Mouse (Mus musculus): ENCODE results near the gene Tusc2.

Gene Tusc2

GRCm38 (mm10) chr9:107563029-107563581 lies at the start of gene Tusc2:
Gene Tusc2 (plus strand): TSS chr9:107563255.
- peak; percentile 100 for DNase-seq

DNA sequence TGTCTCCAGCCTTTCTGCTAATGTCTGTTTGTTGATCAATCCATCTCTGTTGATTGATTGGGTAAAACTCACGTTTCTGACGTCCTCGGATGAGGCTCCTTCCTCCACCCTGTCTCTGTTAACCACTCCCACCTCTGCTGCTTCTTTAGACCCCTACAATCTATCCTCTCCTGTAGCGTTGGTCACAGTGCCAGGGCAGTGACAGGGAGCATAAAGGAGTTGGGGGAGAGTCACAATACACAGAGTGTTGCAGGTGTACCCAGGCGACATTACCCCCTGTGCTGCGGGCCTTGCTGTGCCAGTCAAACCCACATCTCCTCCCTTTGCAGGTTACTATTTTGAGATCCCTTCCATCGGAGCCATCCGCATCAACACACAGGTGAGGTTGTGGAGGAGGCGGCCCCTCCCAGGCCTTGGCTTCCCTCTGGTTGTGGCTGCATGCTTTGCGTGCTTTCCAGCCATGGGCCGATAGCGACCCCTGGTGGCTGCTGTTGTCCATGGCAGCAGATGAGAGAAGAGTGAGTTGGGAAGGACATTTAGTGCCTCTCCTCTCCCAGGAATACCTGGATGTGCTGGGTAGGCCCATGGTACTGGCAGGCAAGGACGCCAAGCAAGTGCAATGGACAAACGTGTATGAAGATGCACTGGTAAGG lies 48.6 kb upstream of the Tusc2 start:
- peak; percentile 93 for DNase-seq

GRCm38 (mm10) chr9:107520331-107520730 lies 42.7 kb upstream of the Tusc2 start:
- no peak for DNase-seq

GRCm38 (mm10) chr9:107521190-107521589 lies 41.9 kb upstream of the Tusc2 start:
- DNase-seq = no peak

GRCm38 (mm10) chr9:107521711-107522399 lies 41.2 kb upstream of the Tusc2 start:
- DNase-seq = no peak

GRCm38 (mm10) chr9:107522400-107522711 lies 40.7 kb upstream of the Tusc2 start:
- DNase-seq = no peak

DNA sequence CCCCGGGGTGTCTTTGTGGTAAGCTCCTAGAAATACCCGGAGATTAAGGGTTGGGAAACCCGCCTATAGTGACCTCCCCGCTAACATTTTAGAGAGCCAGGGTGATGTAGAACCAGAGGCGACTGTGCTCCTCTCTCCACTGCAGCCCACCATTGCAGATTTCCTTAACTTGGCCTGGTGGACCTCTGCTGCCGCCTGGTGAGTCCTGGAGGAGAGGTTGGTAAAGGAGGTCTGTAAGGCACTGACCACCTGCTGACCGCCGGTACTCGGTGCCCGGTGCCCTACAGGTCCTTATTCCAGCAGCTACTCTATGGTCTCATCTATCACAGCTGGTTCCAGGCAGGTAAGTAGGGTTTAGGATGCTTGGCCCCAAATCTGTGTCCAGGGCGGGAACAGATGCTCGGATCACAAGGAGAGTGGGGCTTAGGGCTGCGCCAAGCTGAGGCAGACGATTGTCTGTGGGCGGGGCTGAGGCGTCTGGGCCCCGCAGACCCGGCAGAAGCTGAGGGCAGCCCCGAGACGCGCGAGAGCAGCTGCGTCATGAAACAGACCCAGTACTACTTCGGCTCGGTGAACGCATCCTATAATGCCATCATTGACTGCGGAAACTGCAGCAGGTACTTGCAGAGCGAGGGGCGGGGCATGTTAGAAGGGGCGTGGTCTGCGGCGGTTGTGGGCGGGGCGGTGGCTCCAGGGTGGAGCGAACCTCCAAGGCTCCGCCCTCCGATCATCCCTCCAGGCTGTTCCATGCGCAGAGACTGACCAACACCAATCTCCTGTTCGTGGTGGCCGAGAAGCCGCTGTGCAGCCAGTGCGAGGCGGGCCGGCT lies 36.6 kb upstream of the Tusc2 start:
- DNase-seq = peak; percentile 93

DNA sequence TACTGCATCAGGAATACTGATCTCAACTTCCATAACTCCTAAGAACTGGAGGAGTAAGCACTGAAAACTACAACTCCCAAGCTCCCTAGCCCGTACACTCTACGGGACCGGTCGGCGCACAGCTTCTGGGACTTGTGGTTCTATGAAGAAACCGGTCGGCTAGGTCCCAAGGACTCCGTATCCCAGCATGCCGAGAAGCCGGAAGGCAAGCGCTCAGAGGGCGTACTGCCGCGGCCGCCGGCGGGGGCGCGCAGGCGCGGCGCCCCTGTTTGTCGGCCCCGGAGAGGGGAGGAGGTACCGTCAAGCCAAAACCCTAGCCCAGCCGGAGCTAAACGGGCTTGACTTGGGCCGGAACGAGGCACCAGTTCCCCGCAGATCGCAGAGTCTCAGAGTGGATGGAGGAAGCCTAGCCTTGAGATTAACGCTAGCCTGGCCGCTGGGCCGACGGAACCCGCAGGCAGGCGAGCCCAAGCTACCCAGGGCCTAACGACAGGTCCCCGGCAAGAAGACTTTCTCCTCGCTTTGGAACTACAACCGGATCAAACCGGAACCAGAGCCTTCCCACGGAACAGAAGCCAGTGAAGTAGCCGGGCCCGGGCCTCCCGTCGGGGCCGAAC lies 29.2 kb upstream of the Tusc2 start, which contains the start of gene Tmem115:
TSS of gene Tmem115 (plus strand) at position 155 of the 617 bp plus-strand sequence.
- DNase-seq = peak; percentile 100

GRCm38 (mm10) chr9:107534408-107535202 lies 28.4 kb upstream of the Tusc2 start:
- DNase-seq = peak; percentile 96

- peak; percentile 90 for DNase-seq
These were observed 24.8 kb upstream of the Tusc2 start for GRCm38 (mm10) chr9:107538231-107538630.

DNA sequence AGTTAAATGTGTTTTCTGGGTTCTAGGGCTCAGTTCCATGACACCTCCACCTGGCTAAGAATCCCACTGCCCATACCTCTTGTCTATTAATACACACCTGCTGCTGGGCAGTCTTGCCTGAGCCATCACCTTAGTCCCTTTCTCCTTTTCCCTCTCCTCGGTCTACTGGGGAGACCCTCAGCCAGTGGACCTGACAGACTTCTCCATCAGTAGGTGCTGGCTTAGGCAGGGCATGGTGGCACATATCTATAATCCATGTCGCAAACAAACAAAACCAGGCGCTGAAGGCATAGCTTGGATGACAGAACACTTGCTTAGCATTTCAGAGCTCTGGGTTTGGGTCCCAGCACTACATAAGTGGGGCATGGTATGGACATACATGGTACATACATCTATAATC lies 24.3 kb upstream of the Tusc2 start:
- DNase-seq = peak; percentile 92

- DNase-seq = peak; percentile 92
These were observed 23.1 kb upstream of the Tusc2 start for GRCm38 (mm10) chr9:107539940-107540339.

DNA sequence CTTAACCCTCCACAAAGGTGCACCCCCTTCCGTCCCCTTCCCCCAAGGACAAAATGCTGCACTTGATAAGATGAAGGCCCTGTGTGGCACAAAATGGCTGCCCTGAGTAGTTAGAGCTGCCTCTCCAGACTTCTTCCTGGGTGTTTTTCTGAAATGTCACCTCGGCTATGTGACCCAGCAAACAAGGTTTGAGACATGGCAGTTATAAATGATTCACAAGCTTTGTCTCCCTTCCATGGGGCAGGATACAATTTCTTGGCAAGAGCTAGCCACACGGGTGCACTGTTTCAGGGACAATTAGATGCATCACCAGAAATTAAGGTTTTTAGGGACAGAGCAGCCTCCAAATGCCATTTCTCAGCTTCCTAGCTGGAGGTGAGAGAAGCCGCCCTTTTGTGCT lies 22.6 kb upstream of the Tusc2 start:
- peak; percentile 89 for DNase-seq

GRCm38 (mm10) chr9:107541005-107541404 lies 22.1 kb upstream of the Tusc2 start:
- peak; percentile 93 for DNase-seq

DNA sequence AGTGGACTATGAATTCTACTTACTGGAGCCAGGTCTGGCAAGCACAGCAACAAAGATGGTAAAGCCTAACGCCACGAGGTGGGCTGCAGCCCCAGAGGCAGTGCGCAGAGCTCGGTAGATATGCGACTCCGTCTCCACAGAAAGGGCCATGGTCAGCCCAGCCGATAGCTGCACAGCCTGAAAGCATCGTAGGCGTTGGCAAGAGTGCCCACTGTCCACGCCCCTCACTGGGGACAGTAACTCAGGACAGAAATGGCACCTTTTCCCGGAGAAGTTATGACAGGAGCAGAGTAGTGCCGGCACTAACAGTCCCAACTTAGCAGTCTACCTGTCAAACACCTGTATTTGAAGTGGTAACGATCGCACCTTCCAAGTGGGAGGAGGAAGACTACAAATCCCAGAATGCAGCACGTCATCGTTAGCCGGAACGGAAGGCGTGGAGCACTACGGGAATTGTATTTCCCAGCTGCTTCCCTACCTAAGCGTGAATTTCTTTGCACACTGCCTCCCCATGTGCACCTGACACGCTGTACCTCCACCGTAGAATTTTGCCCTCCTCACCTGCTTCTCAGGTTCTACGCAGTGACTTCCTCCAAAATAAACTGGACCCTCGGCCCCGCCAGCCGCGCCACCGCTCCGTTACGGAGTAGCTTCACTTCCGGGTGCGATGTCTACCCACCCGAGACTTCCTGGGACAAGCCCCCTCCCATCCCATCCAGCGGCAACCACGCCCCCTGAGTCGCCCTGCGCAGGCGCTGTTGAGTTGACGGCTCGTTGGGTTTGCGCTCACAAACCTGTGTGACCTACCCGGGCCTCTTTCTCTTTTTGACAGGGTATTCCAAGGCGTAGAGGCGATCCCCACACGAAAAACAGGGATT lies 21.3 kb upstream of the Tusc2 start, which contains the start of the genes Cyb561d2 and Nprl2:
TSS of gene Cyb561d2 (minus strand) at position 720 of the 878 bp plus-strand sequence.
TSS of gene Nprl2 (plus strand) at position 753 of the 878 bp plus-strand sequence.
- DNase-seq = peak; percentile 99

DNA sequence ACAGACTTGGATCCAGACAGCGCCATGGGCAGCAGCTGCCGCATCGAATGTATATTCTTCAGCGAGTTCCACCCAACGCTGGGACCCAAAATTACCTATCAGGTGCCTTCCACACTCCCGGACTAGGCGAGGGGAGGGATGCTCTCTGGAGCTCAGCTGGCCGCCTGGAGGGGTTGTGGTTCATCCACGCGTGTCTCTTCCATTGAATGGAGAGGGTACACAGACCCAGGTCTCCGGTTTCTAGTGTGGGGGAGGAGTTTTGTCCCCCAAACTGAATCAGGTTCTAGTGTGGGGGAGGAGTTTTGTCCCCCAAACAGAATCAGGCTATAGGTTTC lies 20.7 kb upstream of the Tusc2 start:
- DNase-seq = no peak

GRCm38 (mm10) chr9:107542721-107543120 lies 20.3 kb upstream of the Tusc2 start:
- peak; percentile 92 for DNase-seq

GRCm38 (mm10) chr9:107543299-107543698 lies 19.8 kb upstream of the Tusc2 start:
- DNase-seq = no peak

GRCm38 (mm10) chr9:107544196-107544700 lies 18.8 kb upstream of the Tusc2 start:
- peak; percentile 92 for DNase-seq

DNA sequence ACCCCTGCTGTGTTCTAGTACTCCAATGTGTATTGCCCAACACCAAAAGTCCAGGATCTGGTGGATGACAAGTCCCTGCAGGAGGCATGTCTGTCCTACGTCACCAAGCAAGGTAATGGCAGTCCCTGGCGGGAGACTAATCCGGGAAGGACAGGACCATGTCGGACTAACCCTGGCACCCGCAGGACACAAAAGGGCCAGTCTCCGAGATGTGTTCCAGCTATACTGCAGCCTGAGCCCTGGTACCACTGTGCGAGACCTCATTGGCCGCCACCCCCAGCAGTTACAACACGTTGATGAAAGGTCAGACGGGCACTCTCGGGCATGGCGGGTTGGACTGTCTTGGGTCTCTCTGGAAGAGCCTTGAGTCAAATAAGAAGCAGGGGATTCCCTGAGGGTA lies 18.3 kb upstream of the Tusc2 start:
- DNase-seq = peak; percentile 92

GRCm38 (mm10) chr9:107545199-107545598 lies 17.9 kb upstream of the Tusc2 start:
- DNase-seq = peak; percentile 95
